Mouse (Mus musculus): ENCODE results near the gene Itga1. TPM values are rescaled to one million over a fixed set of nuclear protein-coding genes. Genes with fewer than 3 reads are reported as not detected.
A peak's percentile ranks its signal among the peaks of the same experiment; 100 is the strongest.

Gene Itga1
- total RNA-seq, 2 experiments from 2014 or later = 5.8 to 7.1 TPM

GRCm38 (mm10) chr13:115003444-115004053 lies 98.2 kb downstream of the Itga1 start:
- no peak overlapping the region for H3K27ac ChIP-seq
- TF ChIP-seq CTCF (IDR thresholded peaks at IDR 0.05) = peak; percentile 8; the same call in 1 of the 2 replicates
- no peak for DNase-seq (ENCODE audit: extremely low spot score in 1 of 2, low spot score in 2 of 2)
- intact Hi-C loops (cut with DNase I) = no loop called here
- no peak overlapping the region for H3K4me3 ChIP-seq

- no peak for TF ChIP-seq CTCF (IDR thresholded peaks at IDR 0.05)
- intact Hi-C loops (cut with DNase I) = no loop called here
These were observed 98.9 kb downstream of the Itga1 start for GRCm38 (mm10) chr13:115002837-115003236.

GRCm38 (mm10) chr13:115002155-115002554 lies 99.6 kb downstream of the Itga1 start:
- TF ChIP-seq CTCF (IDR thresholded peaks at IDR 0.05) = no peak
- no peak for DNase-seq (ENCODE audit: extremely low spot score in 1 of 2, low spot score in 2 of 2)
- no peak overlapping the region for H3K4me3 ChIP-seq
- intact Hi-C loops (cut with DNase I) = no loop called here
- no peak overlapping the region for H3K27ac ChIP-seq

More at GRCm38 (mm10) chr13:115002837-115003236, 98.9 kb downstream of the Itga1 start:
- no peak overlapping the region for H3K4me3 ChIP-seq
- H3K27ac ChIP-seq = no peak overlapping the region
- no peak for DNase-seq (ENCODE audit: extremely low spot score in 1 of 2, low spot score in 2 of 2)

- H3K27ac ChIP-seq = no peak overlapping the region
- intact Hi-C loops (cut with DNase I) = no loop called here
- H3K4me3 ChIP-seq = no peak overlapping the region
- DNase-seq (ENCODE audit: extremely low spot score in 1 of 2, low spot score in 2 of 2) = no peak
- TF ChIP-seq CTCF (IDR thresholded peaks at IDR 0.05) = no peak
These were observed 102.2 kb downstream of the Itga1 start for GRCm38 (mm10) chr13:114999582-114999981.

GRCm38 (mm10) chr13:114998100-114998499 lies 103.7 kb downstream of the Itga1 start:
- intact Hi-C loops (cut with DNase I) = no loop called here
- DNase-seq (ENCODE audit: extremely low spot score in 1 of 2, low spot score in 2 of 2) = no peak
- TF ChIP-seq CTCF (IDR thresholded peaks at IDR 0.05) = no peak
- Histone ChIP-seq H3K27ac (no peak overlapping the region), H3K4me3 (no peak overlapping the region)

GRCm38 (mm10) chr13:114992260-114993014 lies 109.3 kb downstream of the Itga1 start:
- DNase-seq (ENCODE audit: extremely low spot score in 1 of 2, low spot score in 2 of 2) = no peak
- intact Hi-C loops (cut with DNase I) = no loop called here
- H3K27ac ChIP-seq = no peak overlapping the region

GRCm38 (mm10) chr13:114987668-114988067 lies 114.1 kb downstream of the Itga1 start:
- no peak for TF ChIP-seq CTCF (IDR thresholded peaks at IDR 0.05)
- H3K4me3 ChIP-seq = no peak overlapping the region
- H3K27ac ChIP-seq = no peak overlapping the region
- no peak for DNase-seq (ENCODE audit: extremely low spot score in 1 of 2, low spot score in 2 of 2)
- intact Hi-C loops (cut with DNase I) = loop anchor here (5.0 kb wide), 2 partner anchors 110 to 1725 kb away; no protein-coding TSS in a partner anchor

More at GRCm38 (mm10) chr13:114992260-114993014, 109.3 kb downstream of the Itga1 start:
- no peak for TF ChIP-seq CTCF (IDR thresholded peaks at IDR 0.05)
- H3K4me3 ChIP-seq = no peak overlapping the region

GRCm38 (mm10) chr13:114987161-114987560 lies 114.6 kb downstream of the Itga1 start:
- TF ChIP-seq CTCF (IDR thresholded peaks at IDR 0.05) = peak; percentile 63
- intact Hi-C loops (cut with DNase I) = loop anchor here (5.0 kb wide), 2 partner anchors 110 to 1725 kb away; no protein-coding TSS in a partner anchor
- no peak overlapping the region for H3K27ac ChIP-seq
- DNase-seq (ENCODE audit: extremely low spot score in 1 of 2, low spot score in 2 of 2) = no peak
- no peak overlapping the region for H3K4me3 ChIP-seq

GRCm38 (mm10) chr13:114984658-114985057 lies 117.1 kb downstream of the Itga1 start:
- intact Hi-C loops (cut with DNase I) = loop anchor here (5.0 kb wide), 3 partner anchors 113 to 1728 kb away; no protein-coding TSS in a partner anchor
- H3K4me3 ChIP-seq = no peak overlapping the region
- DNase-seq (ENCODE audit: extremely low spot score in 1 of 2, low spot score in 2 of 2) = no peak
- no peak for TF ChIP-seq CTCF (IDR thresholded peaks at IDR 0.05)
- H3K27ac ChIP-seq = no peak overlapping the region

- TF ChIP-seq CTCF (IDR thresholded peaks at IDR 0.05) = no peak
- Histone ChIP-seq H3K4me3 (no peak overlapping the region), H3K27ac (no peak overlapping the region)
- intact Hi-C loops (cut with DNase I) = loop anchor here (5.0 kb wide), 1 partner anchor 239 kb away; no protein-coding TSS in a partner anchor
- DNase-seq (ENCODE audit: extremely low spot score in 1 of 2, low spot score in 2 of 2) = no peak
These were observed 118.6 kb downstream of the Itga1 start for GRCm38 (mm10) chr13:114983116-114983515.

GRCm38 (mm10) chr13:114980831-114981419 lies 120.8 kb downstream of the Itga1 start:
- intact Hi-C loops (cut with DNase I) = loop anchor here (5.0 kb wide), 1 partner anchor 241 kb away; no protein-coding TSS in a partner anchor
- Histone ChIP-seq H3K27ac (no peak overlapping the region), H3K4me3 (no peak overlapping the region)
- peak; percentile 40 for TF ChIP-seq CTCF (IDR thresholded peaks at IDR 0.05)
- DNase-seq (ENCODE audit: extremely low spot score in 1 of 2, low spot score in 2 of 2) = no peak

Measured in left cerebral cortex, adult 2 months (tissue).